Mouse (Mus musculus) midbrain, embryonic 11.5 days (tissue): ENCODE measurements around the gene Gm20696. TPM values are rescaled to one million over a fixed set of nuclear protein-coding genes. Genes with fewer than 3 reads are reported as not detected.

Experiments used
- ATAC-seq: fragments of 200-750 bp; cut with Nextera tagmentation; 2 replicates; pipeline ENCODE4 v1.8.0; 2017; ENCODE audit warnings: moderate TSS enrichment, moderate library complexity; ENCODE audit not compliant: low FRiP score
- DNase-seq: peaks from one replicate; pipeline ENCODE4 v3.0.0; 2015; ENCODE audit warnings: low spot score; ENCODE audit errors: missing footprints
- H3K27ac ChIP-seq: fragments of 300-500 bp; sonication (generic); 2 replicates; pipeline ENCODE4 v1.5.1; 2014; ENCODE audit warnings: low read depth, low read length
- H3K27me3 ChIP-seq: fragments of 300-500 bp; sonication (generic); 2 replicates; pipeline ENCODE4 v1.6.1; 2014; ENCODE audit warnings: mild to moderate bottlenecking, low read length, moderate library complexity, mixed read lengths; ENCODE audit not compliant: control insufficient read depth, insufficient read depth
- H3K36me3 ChIP-seq: fragments of 300-500 bp; sonication (generic); 2 replicates; pipeline ENCODE4 v1.6.1; 2014; ENCODE audit warnings: mild to moderate bottlenecking, low read length, moderate library complexity, mixed read lengths; ENCODE audit not compliant: control insufficient read depth, insufficient read depth
- H3K4me1 ChIP-seq: fragments of 300-500 bp; sonication (generic); 2 replicates; pipeline ENCODE4 v1.6.1; 2014; ENCODE audit warnings: low read length; ENCODE audit not compliant: control insufficient read depth, insufficient read depth
- H3K4me2 ChIP-seq: fragments of 300-500 bp; sonication (generic); 2 replicates; pipeline ENCODE4 v1.6.1; 2014; ENCODE audit warnings: mild to moderate bottlenecking, moderate library complexity
- H3K4me3 ChIP-seq: fragments of 300-500 bp; sonication (generic); 2 replicates; pipeline ENCODE4 v1.5.1; 2014; ENCODE audit warnings: low read depth, low read length
- H3K9ac ChIP-seq: fragments of 300-500 bp; sonication (generic); 2 replicates; pipeline ENCODE4 v1.6.1; 2014; ENCODE audit warnings: low read length
- H3K9me3 ChIP-seq: fragments of 300-500 bp; sonication (generic); 2 replicates; pipeline ENCODE4 v1.6.1; 2016; ENCODE audit warnings: low read length; ENCODE audit not compliant: control insufficient read depth
- WGBS: fragments of 180-500 bp; shearing (Covaris S2); extraction: QIAGEN DNeasy Blood & Tissue Kit; methylation state at CpG from one replicate; pipeline ENCODE4 v1.1.7; 2014; 5-methylcytosine and 5-hydroxymethylcytosine counted together
- polyA plus RNA-seq: library from polyadenylated mRNA; unstranded; fragments of >200 nt; fragmentation: Nextera tagmentation; extraction: Ambion mirVana; gene quantifications from 2 replicates; pipeline ENCODE4 v1.2.1, GENCODE M21; 2014

The Gm20696 gene
- polyA plus RNA-seq, 1 experiment from 2014 or later: 3.4 TPM

- H3K27me3 ChIP-seq: no peaks in the 10 kb centered on the region
- no peak overlapping the region for H3K9ac ChIP-seq
- 0 out of 2 replicates have a peak, but pooled peaks cover 3% of the 10 kb centered on the region for H3K4me1 ChIP-seq
- no peak overlapping the region for H3K27ac ChIP-seq
- no peaks in the 10 kb centered on the region for H3K36me3 ChIP-seq
- ATAC-seq: no peak
- WGBS: 89% methylated on average over 5 of the region's 5 CpGs
- H3K9me3 ChIP-seq: no peaks in the 10 kb centered on the region
- H3K4me2 ChIP-seq: no peak overlapping the region
- DNase-seq: no peak
- no peak overlapping the region for H3K4me3 ChIP-seq
Observed at GRCm38 (mm10) chr6:99409602-99410001, 257.0 kb downstream of the Gm20696 start.

GRCm38 (mm10) chr6:99408880-99409279 lies 257.7 kb downstream of the Gm20696 start:
- H3K9ac ChIP-seq: no peak overlapping the region
- no peaks in the 10 kb centered on the region for H3K36me3 ChIP-seq
- H3K27me3 ChIP-seq: no peaks in the 10 kb centered on the region
- H3K4me2 ChIP-seq: no peak overlapping the region
- 0 out of 2 replicates have a peak, but pooled peaks cover 3% of the 10 kb centered on the region for H3K4me1 ChIP-seq
- H3K9me3 ChIP-seq: no peaks in the 10 kb centered on the region
- DNase-seq (no peak), ATAC-seq (no peak)
- no peak overlapping the region for H3K4me3 ChIP-seq
- 81% methylated on average over 4 of the region's 4 CpGs for WGBS
- no peak overlapping the region for H3K27ac ChIP-seq

GRCm38 (mm10) chr6:99403755-99404390 lies 262.7 kb downstream of the Gm20696 start:
- no peaks in the 10 kb centered on the region for H3K36me3 ChIP-seq
- no peaks in the 10 kb centered on the region for H3K27me3 ChIP-seq
- no peak overlapping the region for H3K27ac ChIP-seq
- WGBS: 82% methylated on average over 6 of the region's 6 CpGs
- DNase-seq (no peak), ATAC-seq (no peak)
- no peaks in the 10 kb centered on the region for H3K4me1 ChIP-seq
- H3K9ac ChIP-seq: no peak overlapping the region
- H3K4me3 ChIP-seq: no peak overlapping the region
- no peaks in the 10 kb centered on the region for H3K9me3 ChIP-seq
- no peak overlapping the region for H3K4me2 ChIP-seq

GRCm38 (mm10) chr6:99402941-99403340 lies 263.7 kb downstream of the Gm20696 start:
- Histone ChIP-seq H3K27me3 (no peaks in the 10 kb centered on the region), H3K9me3 (no peaks in the 10 kb centered on the region), H3K27ac (no peak overlapping the region), H3K4me1 (no peaks in the 10 kb centered on the region), H3K36me3 (no peaks in the 10 kb centered on the region), H3K4me3 (no peak overlapping the region), H3K4me2 (no peak overlapping the region), H3K9ac (no peak overlapping the region)
- ATAC-seq (no peak), DNase-seq (no peak)
- 83% methylated on average over 9 of the region's 9 CpGs for WGBS

- no peak overlapping the region for H3K9ac ChIP-seq
- no peak overlapping the region for H3K4me3 ChIP-seq
- no peak overlapping the region for H3K4me2 ChIP-seq
- no peaks in the 10 kb centered on the region for H3K9me3 ChIP-seq
- ATAC-seq (no peak), DNase-seq (no peak)
- no peak overlapping the region for H3K27ac ChIP-seq
- WGBS: 74% methylated on average over 3 of the region's 3 CpGs
- no peaks in the 10 kb centered on the region for H3K4me1 ChIP-seq
- no peaks in the 10 kb centered on the region for H3K27me3 ChIP-seq
- no peaks in the 10 kb centered on the region for H3K36me3 ChIP-seq
Observed at GRCm38 (mm10) chr6:99402370-99402769, 264.2 kb downstream of the Gm20696 start.

GRCm38 (mm10) chr6:99401801-99402200 lies 264.8 kb downstream of the Gm20696 start:
- ATAC-seq (no peak), DNase-seq (no peak)
- Histone ChIP-seq H3K27me3 (no peaks in the 10 kb centered on the region), H3K27ac (no peak overlapping the region), H3K9ac (no peak overlapping the region), H3K4me1 (no peaks in the 10 kb centered on the region), H3K9me3 (no peaks in the 10 kb centered on the region), H3K36me3 (no peaks in the 10 kb centered on the region), H3K4me3 (no peak overlapping the region), H3K4me2 (no peak overlapping the region)
- 86% methylated on average over 6 of the region's 6 CpGs for WGBS

- Histone ChIP-seq H3K36me3 (no peaks in the 10 kb centered on the region), H3K4me3 (no peak overlapping the region), H3K27ac (no peak overlapping the region), H3K4me2 (no peak overlapping the region), H3K27me3 (no peaks in the 10 kb centered on the region), H3K4me1 (no peaks in the 10 kb centered on the region), H3K9me3 (no peaks in the 10 kb centered on the region), H3K9ac (no peak overlapping the region)
- ATAC-seq (no peak), DNase-seq (no peak)
- 57% methylated on average over 2 of the region's 2 CpGs for WGBS
Observed at GRCm38 (mm10) chr6:99401211-99401610, 265.4 kb downstream of the Gm20696 start.

GRCm38 (mm10) chr6:99395745-99396144 lies 270.9 kb downstream of the Gm20696 start:
- WGBS: 47% methylated on average over 12 of the region's 12 CpGs
- no peak overlapping the region for H3K9ac ChIP-seq

GRCm38 (mm10) chr6:99394801-99395200 lies 271.8 kb downstream of the Gm20696 start:
- Histone ChIP-seq H3K4me3 (no peak overlapping the region), H3K4me1 (no peaks in the 10 kb centered on the region)

More at GRCm38 (mm10) chr6:99395745-99396144, 270.9 kb downstream of the Gm20696 start:
- Histone ChIP-seq H3K4me1 (no peaks in the 10 kb centered on the region), H3K27ac (no peak overlapping the region), H3K27me3 (no peaks in the 10 kb centered on the region), H3K9me3 (no peaks in the 10 kb centered on the region), H3K4me2 (no peak overlapping the region), H3K36me3 (no peaks in the 10 kb centered on the region), H3K4me3 (no peak overlapping the region)
- ATAC-seq (no peak), DNase-seq (no peak)

More at GRCm38 (mm10) chr6:99394801-99395200, 271.8 kb downstream of the Gm20696 start:
- Histone ChIP-seq H3K9me3 (no peaks in the 10 kb centered on the region), H3K27me3 (no peaks in the 10 kb centered on the region), H3K9ac (no peak overlapping the region), H3K36me3 (no peaks in the 10 kb centered on the region), H3K4me2 (no peak overlapping the region), H3K27ac (no peak overlapping the region)
- WGBS: 67% methylated on average over 5 of the region's 5 CpGs
- no peak for ATAC-seq
- no peak for DNase-seq
